Mouse (Mus musculus) liver, adult (tissue): Measurements from ENCODE around the gene Slc2a4.

Experiments used
- GATA4 ChIP-seq: IDR thresholded peaks from 2 replicates; pipeline ENCODE4 v1.6.1; 2014; ENCODE audit warnings: mild to moderate bottlenecking, low read length; ENCODE audit not compliant: insufficient replicate concordance

The Slc2a4 gene

GRCm38 (mm10) chr11:69901993-69902392, 46.0 kb downstream of the Slc2a4 start:
- TF ChIP-seq GATA4 = no peak

DNA sequence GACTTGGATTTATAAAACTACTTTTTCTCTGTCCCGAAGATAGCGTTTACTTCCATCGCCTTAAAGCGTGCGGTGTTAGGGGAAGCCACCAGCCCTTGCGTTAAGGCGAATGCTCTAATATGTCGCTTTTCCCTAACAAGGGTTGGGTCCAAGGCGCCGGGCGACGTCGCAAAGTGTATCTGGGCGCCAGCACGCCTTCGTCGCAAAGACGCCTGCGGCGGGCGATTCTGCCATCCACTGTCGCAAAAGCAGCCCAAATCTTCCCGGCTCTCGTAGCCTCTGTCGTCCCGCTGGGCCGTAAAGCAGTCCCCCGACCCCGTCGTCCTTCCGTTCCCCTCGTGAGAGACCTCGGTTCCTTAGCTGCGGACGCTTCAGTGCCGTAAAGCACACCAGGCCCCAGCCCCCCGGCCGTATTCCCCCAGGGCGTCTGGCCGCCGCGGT, 46.6 kb downstream of the Slc2a4 start:
- peak; percentile 75; the same call in 1 of the 2 replicates for TF ChIP-seq GATA4

GRCm38 (mm10) chr11:69900471-69901405, 47.2 kb downstream of the Slc2a4 start, which contains the start of the genes 2810408A11Rik and Neurl4:
Gene 2810408A11Rik, minus strand, starts transcription at chr11:69900987.
Gene Neurl4, plus strand, starts transcription at chr11:69901072.
- TF ChIP-seq GATA4 = no peak

DNA sequence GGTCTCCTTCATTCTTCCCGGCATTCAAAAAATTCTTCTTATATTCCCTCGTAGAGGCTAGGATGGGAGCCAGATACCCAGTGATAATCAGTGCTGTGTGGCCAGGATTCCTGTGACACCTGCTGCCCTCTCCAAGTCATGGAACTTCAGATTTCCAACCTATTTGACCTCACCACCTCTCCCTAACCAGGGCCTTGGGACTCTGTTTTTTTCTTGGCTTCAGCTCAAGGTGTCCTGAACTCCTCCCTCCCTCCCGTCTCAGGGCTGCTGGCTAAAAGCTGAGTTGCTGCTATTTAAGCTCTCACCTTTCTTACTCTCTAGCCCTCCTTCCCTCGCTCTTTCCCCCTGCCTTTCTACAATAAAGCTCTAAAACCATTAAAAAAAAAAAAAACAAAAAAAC, 48.1 kb downstream of the Slc2a4 start:
- no peak for TF ChIP-seq GATA4

DNA sequence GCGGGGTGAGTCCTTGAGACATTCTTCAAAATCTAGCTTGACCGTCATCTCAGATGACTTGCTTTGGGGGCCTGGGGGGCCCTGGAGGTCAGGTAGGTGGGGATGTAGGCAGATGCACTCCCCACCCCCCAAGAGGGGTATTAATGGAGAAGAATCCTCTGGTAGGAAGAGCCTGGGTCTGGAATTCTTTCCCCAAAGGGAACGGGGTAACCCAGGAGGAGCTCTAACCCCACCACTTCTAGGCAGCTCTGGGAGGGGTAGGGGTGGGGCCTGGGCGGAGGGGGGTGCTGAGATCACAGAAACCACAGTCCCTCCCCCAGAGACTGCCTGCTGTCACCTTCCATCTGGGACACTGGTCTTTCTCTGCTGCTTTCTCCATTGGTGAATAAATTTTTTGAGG, 52.7 kb downstream of the Slc2a4 start, which contains the start of gene Acap1:
TSS of gene Acap1 (minus strand) at position 249 of the 400 bp plus-strand sequence.
- no peak for TF ChIP-seq GATA4

DNA sequence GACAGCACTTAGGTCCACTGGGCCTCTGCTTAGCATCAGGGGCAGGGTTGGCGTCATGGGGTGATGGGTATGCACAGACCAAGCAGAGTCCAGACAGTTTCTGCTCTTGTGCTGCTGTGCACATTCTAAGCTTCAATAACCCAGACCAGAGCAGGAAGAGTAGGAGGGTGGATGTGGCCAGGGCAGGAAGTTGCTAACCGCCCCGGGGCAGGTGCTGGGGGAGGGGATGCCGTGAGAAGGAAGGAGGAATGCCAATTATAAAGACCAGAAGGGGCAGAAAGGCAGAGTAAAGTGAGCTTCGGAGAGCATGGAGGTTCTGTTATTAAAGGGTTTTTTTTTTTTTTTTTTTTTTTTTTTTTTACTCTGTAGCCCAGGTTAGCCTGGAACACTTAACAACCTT, 53.3 kb downstream of the Slc2a4 start:
- TF ChIP-seq GATA4 = no peak
